Mouse (Mus musculus): ENCODE data around the gene Mindy4.

- no peak for TF ChIP-seq CTCF (conservative IDR thresholded peaks at IDR 0.05; ENCODE audit: low read length)
- TF ChIP-seq POU5F1 (IDR thresholded peaks at IDR 0.05; ENCODE audit: borderline replicate concordance, low read length) = no peak
- TF ChIP-seq NANOG (IDR thresholded peaks at IDR 0.05; ENCODE audit: borderline replicate concordance, low read length) = no peak
Observed at GRCm38 (mm10) chr6:55351712-55352111, 148.5 kb downstream of the Mindy4 start.
